ENCODE assay signal across 8 mouse cellular contexts in genomic region chr9:53818760-53819159, GRCm38 (mm10). TPM values are rescaled to one million over a fixed set of nuclear protein-coding genes. Genes with fewer than 3 reads are reported as not detected.
DNase-seq lines count a peak whose midpoint lies in the region; ATAC-seq lines count a peak whose summit lies in the region.

No protein-coding gene starts in this region.

- peak; percentile 89 for ATAC-seq in common myeloid progenitor, adult 5-6 weeks (replicated peaks; ENCODE audit: low read depth, poor library complexity, severe bottlenecking)

- peak; percentile 41 to 51 for DNase-seq in cerebellum, adult 18-20 months
- no peak for DNase-seq in cerebellum, adult 11-12 months
- DNase-seq in ovary, postnatal 10 days (ENCODE audit: low spot score), result peak; percentile 21
- no peak for DNase-seq in ovary, adult 18-20 months (ENCODE audit: low spot score)
- DNase-seq in kidney, adult 8-10 months, result peak; percentile 38 to 69
- peak; percentile 20 to 51 for DNase-seq in lung, adult 18-20 months
- DNase-seq in right cerebral cortex, postnatal 25 days, result peak; percentile 34

RNA-seq across cellular contexts. Expression of gene Sln, which starts 31.2 kb away (rescaled TPM):
- not detected in 2 replicates for total RNA-seq in common myeloid progenitor, adult 5-6 weeks (2017)

RNA-seq across cellular contexts. Expression of gene Slc35f2, which starts 47.4 kb away (rescaled TPM):
- total RNA-seq in common myeloid progenitor, adult 5-6 weeks (2017), result 10.6 and 12.5 TPM in 2 replicates

Comparison
In these comparisons a context has a peak if more than half of its experiments do, and no peak if none do; other contexts are left out.
1. DNase-seq: peak in cerebellum, adult 18-20 months (2 of 2), ovary, postnatal 10 days (single experiment), kidney, adult 8-10 months (2 of 2), lung, adult 18-20 months (2 of 2) and right cerebral cortex, postnatal 25 days (single experiment); none in cerebellum, adult 11-12 months (single experiment) and ovary, adult 18-20 months (single experiment).